Mouse (Mus musculus): ENCODE data around the gene Usp7. TPM values are rescaled to one million over a fixed set of nuclear protein-coding genes. Genes with fewer than 3 reads are reported as not detected.
A peak's percentile ranks its signal among the peaks of the same experiment; 100 is the strongest.

Usp7 gene
- total and polyA plus RNA-seq, 3 experiments, result 94.2 to 425 (median 101) TPM

- H3K9ac ChIP-seq (ENCODE audit: control insufficient read depth, low read depth, low read length, poor library complexity, severe bottlenecking), result no peak overlapping the region
- H3K79me2 ChIP-seq (ENCODE audit: control insufficient read depth, insufficient read depth, low read length, poor library complexity), result peaks cover 64% of the 10 kb centered on the region
- TF ChIP-seq ZC3H11A (IDR thresholded peaks at IDR 0.05; ENCODE audit: low read depth, low read length), result no peak
- TF ChIP-seq SIN3A (IDR thresholded peaks at IDR 0.05; ENCODE audit: low read length), result peak; percentile 74; the same call in 1 of the 2 replicates
- no peak for TF ChIP-seq TBP (IDR thresholded peaks at IDR 0.05; ENCODE audit: low read depth, low read length)
- TF ChIP-seq MAZ (IDR thresholded peaks at IDR 0.05; ENCODE audit: low read depth, low read length), result no peak
- TF ChIP-seq CHD2 (IDR thresholded peaks at IDR 0.05; ENCODE audit: low read length), result no peak
- no peak for TF ChIP-seq RCOR1 (IDR thresholded peaks at IDR 0.05; ENCODE audit: low read depth, low read length)
- no peaks in the 10 kb centered on the region for H3K4me1 ChIP-seq (ENCODE audit: control insufficient read depth in 1 of 2, insufficient read depth in 2 of 2, low read length in 2 of 2)
- H3K36me3 ChIP-seq (ENCODE audit: control insufficient read depth in 1 of 2, insufficient read depth in 2 of 2, low read length in 2 of 2), result peaks cover 0 to 30% of the 10 kb centered on the region in 2 experiments; a peak in 3 of 4 replicates
- H3K9me3 ChIP-seq (replicated peaks; ENCODE audit: insufficient read depth, low read length), result no peaks in the 10 kb centered on the region
- H3K27me3 ChIP-seq (ENCODE audit: control insufficient read depth in 1 of 2, insufficient read depth in 2 of 2, low read length in 2 of 2), result no peaks in the 10 kb centered on the region
- no peak overlapping the region for H3K4me3 ChIP-seq (ENCODE audit: control insufficient read depth in 1 of 2, insufficient read depth in 1 of 2, low read depth in 2 of 2, low read length in 2 of 2)
- H3K27ac ChIP-seq (ENCODE audit: control insufficient read depth, low read depth, low read length), result no peak overlapping the region
- peak; percentile 57 for DNase-seq (ENCODE audit: low read depth, low spot score)
Observed at GRCm38 (mm10) chr16:8717744-8718143, 74.4 kb downstream of the Usp7 start.

GRCm38 (mm10) chr16:8716300-8716699 lies 75.8 kb downstream of the Usp7 start:
- no peak for DNase-seq (ENCODE audit: low read depth, low spot score)
- peaks cover 0 to 37% of the 10 kb centered on the region in 2 experiments; a peak in 2 of 4 replicates for H3K36me3 ChIP-seq (ENCODE audit: control insufficient read depth in 1 of 2, insufficient read depth in 2 of 2, low read length in 2 of 2)
- H3K9ac ChIP-seq (ENCODE audit: control insufficient read depth, low read depth, low read length, poor library complexity, severe bottlenecking), result no peak overlapping the region
- no peaks in the 10 kb centered on the region for H3K9me3 ChIP-seq (replicated peaks; ENCODE audit: insufficient read depth, low read length)
- H3K27ac ChIP-seq (ENCODE audit: control insufficient read depth, low read depth, low read length), result no peak overlapping the region
- H3K4me3 ChIP-seq (ENCODE audit: control insufficient read depth in 1 of 2, insufficient read depth in 1 of 2, low read depth in 2 of 2, low read length in 2 of 2), result no peak overlapping the region
- no peak for TF ChIP-seq POLR2AphosphoS5 (IDR thresholded peaks at IDR 0.05; ENCODE audit: borderline replicate concordance, low read depth, low read length)
- TF ChIP-seq JUND (IDR thresholded peaks at IDR 0.05; ENCODE audit: low read depth, low read length), result no peak
- H3K79me2 ChIP-seq (ENCODE audit: control insufficient read depth, insufficient read depth, low read length, poor library complexity), result peaks cover 50% of the 10 kb centered on the region
- H3K4me1 ChIP-seq (ENCODE audit: control insufficient read depth in 1 of 2, insufficient read depth in 2 of 2, low read length in 2 of 2), result no peaks in the 10 kb centered on the region
- no peaks in the 10 kb centered on the region for H3K27me3 ChIP-seq (ENCODE audit: control insufficient read depth in 1 of 2, insufficient read depth in 2 of 2, low read length in 2 of 2)

GRCm38 (mm10) chr16:8715513-8716080 lies 76.5 kb downstream of the Usp7 start:
- no peaks in the 10 kb centered on the region for H3K27me3 ChIP-seq (ENCODE audit: control insufficient read depth in 1 of 2, insufficient read depth in 2 of 2, low read length in 2 of 2)
- no peak overlapping the region for H3K27ac ChIP-seq (ENCODE audit: control insufficient read depth, low read depth, low read length)
- H3K4me1 ChIP-seq (ENCODE audit: control insufficient read depth in 1 of 2, insufficient read depth in 2 of 2, low read length in 2 of 2), result no peaks in the 10 kb centered on the region
- TF ChIP-seq GABPA (IDR thresholded peaks at IDR 0.05; ENCODE audit: low read depth, low read length) (no peak), USF1 (IDR thresholded peaks at IDR 0.05; ENCODE audit: low read depth, low read length) (no peak), MYB (IDR thresholded peaks at IDR 0.05; ENCODE audit: low read depth, low read length) (no peak), TAL1 (IDR thresholded peaks at IDR 0.05; ENCODE audit: low read length) (no peak), POLR2A (IDR thresholded peaks at IDR 0.05; ENCODE audit: control insufficient read depth in 1 of 2, insufficient read depth in 1 of 2, low read depth in 1 of 2, low read length in 2 of 2, poor library complexity in 1 of 2) (no peak), MEF2A (IDR thresholded peaks at IDR 0.05; ENCODE audit: extremely low read depth, insufficient replicate concordance, low read depth, low read length, poor library complexity, severe bottlenecking) (no peak), RCOR1 (IDR thresholded peaks at IDR 0.05; ENCODE audit: low read depth, low read length) (no peak), NRF1 (IDR thresholded peaks at IDR 0.05; ENCODE audit: insufficient read depth, low read depth, low read length, poor library complexity, severe bottlenecking) (no peak), RAD21 (IDR thresholded peaks at IDR 0.05; ENCODE audit: low read depth, low read length) (no peak), SMC3 (IDR thresholded peaks at IDR 0.05; ENCODE audit: low read depth, low read length) (no peak), MXI1 (IDR thresholded peaks at IDR 0.05; ENCODE audit: low read depth, low read length) (no peak), KAT2A (conservative IDR thresholded peaks at IDR 0.05; ENCODE audit: low read depth, low read length) (no peak), ZMIZ1 (IDR thresholded peaks at IDR 0.05; ENCODE audit: low read depth, low read length) (no peak)
- H3K9ac ChIP-seq (ENCODE audit: control insufficient read depth, low read depth, low read length, poor library complexity, severe bottlenecking), result no peak overlapping the region
- peaks cover 0 to 42% of the 10 kb centered on the region in 2 experiments; a peak in 2 of 4 replicates for H3K36me3 ChIP-seq (ENCODE audit: control insufficient read depth in 1 of 2, insufficient read depth in 2 of 2, low read length in 2 of 2)
- H3K79me2 ChIP-seq (ENCODE audit: control insufficient read depth, insufficient read depth, low read length, poor library complexity), result peaks cover 43% of the 10 kb centered on the region
- H3K9me3 ChIP-seq (replicated peaks; ENCODE audit: insufficient read depth, low read length), result no peaks in the 10 kb centered on the region
- no peak overlapping the region for H3K4me3 ChIP-seq (ENCODE audit: control insufficient read depth in 1 of 2, insufficient read depth in 1 of 2, low read depth in 2 of 2, low read length in 2 of 2)
- DNase-seq (ENCODE audit: low read depth, low spot score), result no peak

All from MEL (cell line).